Mouse (Mus musculus) heart, adult 11 months (tissue): ENCODE measurements around the gene Tspan11.

Source experiments
- DNase-seq: peaks from one replicate; pipeline ENCODE4 v3.0.0; 2022

Gene Tspan11

GRCm38 (mm10) chr6:127996928-127997327 is 109.5 kb downstream of the Tspan11 start:
- DNase-seq = no peak

- DNase-seq = no peak
Measured at GRCm38 (mm10) chr6:127999118-127999517, 111.7 kb downstream of the Tspan11 start.

DNA sequence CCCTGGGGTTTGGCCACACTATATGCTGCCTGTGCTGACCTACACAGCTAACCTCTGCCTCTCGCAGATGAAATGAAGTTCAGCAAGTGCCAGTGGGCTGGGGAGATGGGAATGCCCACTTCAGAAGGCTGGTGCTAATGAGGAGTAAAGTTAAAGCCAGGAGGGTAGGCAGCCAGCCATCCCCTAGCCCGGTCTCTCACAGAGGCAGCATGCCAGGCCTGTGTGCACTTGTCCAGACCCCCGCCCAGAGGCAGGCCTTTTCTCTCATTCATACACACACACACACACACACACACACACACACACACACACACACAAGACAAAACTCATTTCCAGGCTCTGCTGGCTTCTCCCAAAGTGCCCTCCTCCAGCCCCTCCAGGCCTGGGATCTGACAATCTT is 113.4 kb downstream of the Tspan11 start:
- no peak for DNase-seq

DNA sequence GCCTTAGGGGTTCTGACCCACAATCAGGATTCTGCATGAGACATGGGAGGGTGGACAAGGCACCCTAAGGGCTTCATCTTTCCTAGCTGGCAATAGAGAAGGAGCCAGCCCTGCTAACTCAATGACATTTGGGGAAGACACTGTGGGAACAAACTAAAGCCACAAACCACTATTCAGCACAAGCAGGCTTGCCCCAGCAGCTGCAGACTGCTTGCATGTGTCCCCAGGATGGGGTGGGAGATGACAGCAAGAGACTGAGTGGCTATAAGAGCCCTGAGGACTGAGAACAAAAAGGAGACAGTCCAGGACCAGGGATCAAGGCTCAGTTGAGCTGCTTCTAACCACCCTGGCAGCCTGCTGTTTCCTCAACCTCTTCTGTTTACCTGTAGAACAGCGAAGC is 114.2 kb downstream of the Tspan11 start:
- no peak for DNase-seq

DNA sequence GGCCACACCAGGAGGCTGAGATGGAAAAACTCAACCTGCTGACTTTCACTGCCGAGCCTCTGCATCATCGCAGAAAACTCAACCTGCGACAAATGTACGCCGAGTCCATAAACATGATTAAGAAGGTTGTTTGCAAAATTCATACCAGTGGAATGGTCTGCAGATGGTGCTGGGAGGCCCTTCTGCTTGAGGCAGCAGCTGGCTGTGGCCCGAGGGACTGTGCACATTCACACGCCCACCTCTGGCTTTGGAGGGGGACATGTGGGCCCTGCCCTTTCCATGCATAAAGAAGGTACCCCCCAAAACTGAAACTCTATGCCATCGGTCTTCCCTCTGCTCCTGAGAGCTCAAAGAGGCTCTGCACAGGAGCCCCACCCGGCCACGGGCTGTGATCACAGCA is 114.7 kb downstream of the Tspan11 start:
- no peak for DNase-seq

DNA sequence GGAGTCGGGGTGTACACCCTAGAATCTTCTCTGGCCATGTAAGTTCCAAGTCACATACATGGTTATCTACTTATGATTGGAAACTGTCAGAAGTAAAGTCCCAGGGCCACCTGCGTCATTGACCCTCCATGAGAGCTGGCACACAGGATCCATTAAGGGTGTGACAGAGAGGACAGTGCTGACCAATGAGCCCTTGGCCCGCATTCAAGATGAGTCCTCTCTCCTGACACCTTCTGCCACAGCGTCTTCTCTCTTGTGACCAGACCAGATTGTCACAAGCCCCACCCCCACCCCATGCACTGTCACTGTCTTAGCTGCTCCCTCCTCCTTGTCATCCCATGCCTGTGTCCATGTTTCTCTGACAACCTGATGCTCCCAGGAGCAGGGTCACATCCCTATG is 115.3 kb downstream of the Tspan11 start:
- DNase-seq = no peak

- no peak for DNase-seq
Measured at GRCm38 (mm10) chr6:128003542-128003941, 116.2 kb downstream of the Tspan11 start.
